Mouse (Mus musculus) ES-Bruce4 (cell line): ENCODE data around the gene Dedd2. TPM values are rescaled to one million over a fixed set of nuclear protein-coding genes. Genes with fewer than 3 reads are reported as not detected.

ENCODE experiments used
- H3K27ac ChIP-seq: 2 replicates; pipeline ENCODE4 v1.5.1; 2012; ENCODE audit warnings: low read length, inconsistent platforms; ENCODE audit not compliant: insufficient read depth
- H3K27me3 ChIP-seq: 2 replicates; pipeline ENCODE4 v1.6.1; 2012; ENCODE audit warnings: mild to moderate bottlenecking, low read length, inconsistent platforms; ENCODE audit not compliant: control insufficient read depth, poor library complexity, insufficient read depth, severe bottlenecking
- H3K36me3 ChIP-seq: 2 replicates; pipeline ENCODE4 v1.6.1; 2012; ENCODE audit warnings: inconsistent platforms, mild to moderate bottlenecking, low read length, moderate library complexity; ENCODE audit not compliant: control insufficient read depth, poor library complexity, insufficient read depth, severe bottlenecking
- H3K4me1 ChIP-seq: one replicate; pipeline ENCODE4 v1.8.1; 2011; ENCODE audit warnings: low read length; ENCODE audit not compliant: control insufficient read depth, insufficient read depth
- H3K4me3 ChIP-seq: 2 replicates; pipeline ENCODE4 v1.5.1; 2011; ENCODE audit warnings: low read depth, mild to moderate bottlenecking, low read length
- H3K9ac ChIP-seq: 2 replicates; pipeline ENCODE4 v1.6.1; 2012; ENCODE audit warnings: low read depth, mild to moderate bottlenecking, inconsistent platforms; ENCODE audit not compliant: poor library complexity, severe bottlenecking
- H3K9me3 ChIP-seq: replicated peaks from 2 replicates; pipeline ENCODE4 v1.6.1; 2012; ENCODE audit warnings: mild to moderate bottlenecking, low read length, inconsistent platforms; ENCODE audit not compliant: control insufficient read depth, poor library complexity, insufficient read depth, severe bottlenecking
- CTCF ChIP-seq: IDR thresholded peaks from one replicate; pipeline ENCODE4 v1.8.1; 2011; ENCODE audit warnings: low read depth, low read length
- EP300 ChIP-seq: IDR thresholded peaks from 2 replicates; pipeline ENCODE4 v1.6.1; 2011; ENCODE audit warnings: low read depth, low read length; ENCODE audit not compliant: insufficient read depth
- POLR2A ChIP-seq: IDR thresholded peaks from one replicate; pipeline ENCODE4 v1.8.1; 2011; ENCODE audit warnings: low read length; ENCODE audit not compliant: insufficient read depth
- polyA plus RNA-seq: library from polyadenylated mRNA; stranded (reverse); fragments of >200 nt; gene quantifications from 2 replicates; pipeline ENCODE4 v1.2.4, GENCODE M21; 2011; ENCODE audit warnings: low read depth; ENCODE audit not compliant: missing spikeins, insufficient read depth, insufficient read length

The Dedd2 gene
- polyA plus RNA-seq, 1 experiment = 10.2 TPM

- Histone ChIP-seq H3K9me3 (no peaks in the 10 kb centered on the region), H3K27ac (no peak within 1 kb of the TSS), H3K4me3 (peak within 1 kb of the TSS; percentile 41), H3K36me3 (no peaks in the 10 kb centered on the region), H3K4me1 (peaks cover 3% of the 10 kb centered on the region), H3K27me3 (peaks cover 19% of the 10 kb centered on the region), H3K9ac (peak within 1 kb of the TSS; percentile 68)
- TF ChIP-seq CTCF = peak; percentile 13
- TF ChIP-seq POLR2A = no peak
These were observed 40.7 kb downstream of the Dedd2 start, which contains the start of gene Pou2f2 for GRCm38 (mm10) chr7:25179606-25180161. Gene Pou2f2 (minus strand): TSS chr7:25179726.

GRCm38 (mm10) chr7:25178787-25179605 is 41.4 kb downstream of the Dedd2 start:
- no peaks in the 10 kb centered on the region for H3K36me3 ChIP-seq
- H3K27ac ChIP-seq = no peak overlapping the region
- H3K9me3 ChIP-seq = no peaks in the 10 kb centered on the region
- H3K9ac ChIP-seq = peak overlapping the region; percentile 68
- peak overlapping the region; percentile 41 for H3K4me3 ChIP-seq
- no peak for TF ChIP-seq POLR2A
- H3K4me1 ChIP-seq = peaks cover 3% of the 10 kb centered on the region
- peaks cover 19% of the 10 kb centered on the region for H3K27me3 ChIP-seq

GRCm38 (mm10) chr7:25178317-25178716 is 42.1 kb downstream of the Dedd2 start:
- Histone ChIP-seq H3K9ac (peak overlapping the region; percentile 68; the same call in 1 of the 2 replicates), H3K27ac (no peak overlapping the region)
- TF ChIP-seq EP300 (no peak), POLR2A (no peak), CTCF (no peak)

GRCm38 (mm10) chr7:25174343-25174742 is 46.1 kb downstream of the Dedd2 start:
- H3K27me3 ChIP-seq = peaks cover 16% of the 10 kb centered on the region
- no peak overlapping the region for H3K27ac ChIP-seq
- H3K4me1 ChIP-seq = no peaks in the 10 kb centered on the region
- H3K36me3 ChIP-seq = no peaks in the 10 kb centered on the region
- H3K9ac ChIP-seq = no peak overlapping the region
- H3K9me3 ChIP-seq = no peaks in the 10 kb centered on the region
- TF ChIP-seq POLR2A (no peak), EP300 (no peak), CTCF (no peak)
- H3K4me3 ChIP-seq = no peak overlapping the region

More at GRCm38 (mm10) chr7:25178317-25178716, 42.1 kb downstream of the Dedd2 start:
- no peaks in the 10 kb centered on the region for H3K9me3 ChIP-seq
- peaks cover 3% of the 10 kb centered on the region for H3K4me1 ChIP-seq
- peaks cover 19% of the 10 kb centered on the region for H3K27me3 ChIP-seq
- no peaks in the 10 kb centered on the region for H3K36me3 ChIP-seq
- H3K4me3 ChIP-seq = peak overlapping the region; percentile 41

- H3K9me3 ChIP-seq = no peaks in the 10 kb centered on the region
- no peak overlapping the region for H3K27ac ChIP-seq
- no peak overlapping the region for H3K4me3 ChIP-seq
- H3K9ac ChIP-seq = no peak overlapping the region
- no peak for TF ChIP-seq CTCF
- no peak for TF ChIP-seq EP300
- TF ChIP-seq POLR2A = no peak
- no peaks in the 10 kb centered on the region for H3K4me1 ChIP-seq
- no peaks in the 10 kb centered on the region for H3K36me3 ChIP-seq
- 0 out of 2 replicates have a peak, but pooled peaks cover 3% of the 10 kb centered on the region for H3K27me3 ChIP-seq
These were observed 47.7 kb downstream of the Dedd2 start for GRCm38 (mm10) chr7:25172669-25173068.

- Histone ChIP-seq H3K4me3 (no peak overlapping the region), H3K9ac (no peak overlapping the region), H3K27ac (no peak overlapping the region), H3K4me1 (no peaks in the 10 kb centered on the region), H3K9me3 (no peaks in the 10 kb centered on the region), H3K36me3 (no peaks in the 10 kb centered on the region), H3K27me3 (no peaks in the 10 kb centered on the region)
- TF ChIP-seq CTCF (no peak), EP300 (no peak), POLR2A (no peak)
These were observed 49.8 kb downstream of the Dedd2 start for GRCm38 (mm10) chr7:25170583-25170982.
